Mouse (Mus musculus) monocyte, adult 5-6 weeks (primary cell): ENCODE data around the gene Atg16l1. TPM values are rescaled to one million over a fixed set of nuclear protein-coding genes. Genes with fewer than 3 reads are reported as not detected.

Experiments used
- ATAC-seq: fragments of 153-309, 156-312 bp; replicated peaks from 2 replicates; pipeline ENCODE4 v1.8.0; 2017; ENCODE audit warnings: mild to moderate bottlenecking; ENCODE audit not compliant: low TSS enrichment, insufficient number of reproducible peaks, severe bottlenecking, poor library complexity, low FRiP score
- total RNA-seq: library from RNA; stranded (forward); fragments of 200-1000, 200-491, 200-594 nt; gene quantifications from 3 replicates; pipeline ENCODE4 v1.2.3, GENCODE M21; 2017

Atg16l1 gene
- total RNA-seq, 1 experiment from 2014 or later: 101 TPM

DNA sequence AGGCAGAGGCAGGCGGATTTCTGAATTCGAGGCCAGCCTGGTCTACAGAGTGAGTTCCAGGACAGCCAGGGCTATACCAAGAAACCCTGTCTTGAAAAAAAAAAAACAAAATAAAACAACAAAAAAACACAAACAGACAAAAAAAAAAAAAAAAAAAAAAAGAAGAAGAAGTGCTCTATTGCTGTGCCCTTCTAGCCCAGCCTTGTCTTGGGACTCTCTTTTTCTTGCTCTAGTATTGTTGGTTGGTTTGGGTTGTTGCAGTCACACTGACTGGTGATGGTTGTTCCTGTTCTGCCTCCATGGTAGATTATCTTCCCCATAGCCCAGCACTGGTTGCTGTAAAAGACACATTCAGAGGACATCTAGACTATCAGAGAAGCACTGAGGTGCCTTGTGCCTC, 13.6 kb downstream of the Atg16l1 start:
- ATAC-seq: no peak

- ATAC-seq: no peak
These were observed 14.8 kb downstream of the Atg16l1 start for GRCm38 (mm10) chr1:87770486-87770885.

GRCm38 (mm10) chr1:87771724-87772123, 16.1 kb downstream of the Atg16l1 start:
- ATAC-seq: no peak

DNA sequence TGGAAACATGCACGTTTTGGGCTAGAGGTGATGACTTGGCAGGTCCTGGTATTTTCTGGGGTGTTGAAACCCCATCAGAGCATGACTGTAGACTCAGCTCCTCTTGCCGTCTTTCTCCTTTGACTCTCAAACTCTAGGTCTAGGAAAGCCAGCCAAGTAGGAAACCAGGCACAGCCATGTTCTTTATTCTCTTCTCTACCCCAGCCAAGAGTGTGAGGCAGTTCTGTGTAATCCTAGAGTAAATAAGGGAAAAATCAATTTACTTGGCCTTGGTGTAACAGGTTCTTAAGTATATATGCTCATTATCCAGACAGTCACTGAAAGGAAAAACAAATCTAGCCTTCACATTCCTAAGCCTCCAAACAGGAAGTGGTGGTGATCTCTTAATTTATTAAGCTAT, 17.7 kb downstream of the Atg16l1 start:
- no peak for ATAC-seq

- ATAC-seq: no peak
These were observed 19.2 kb downstream of the Atg16l1 start for GRCm38 (mm10) chr1:87774845-87775244.

DNA sequence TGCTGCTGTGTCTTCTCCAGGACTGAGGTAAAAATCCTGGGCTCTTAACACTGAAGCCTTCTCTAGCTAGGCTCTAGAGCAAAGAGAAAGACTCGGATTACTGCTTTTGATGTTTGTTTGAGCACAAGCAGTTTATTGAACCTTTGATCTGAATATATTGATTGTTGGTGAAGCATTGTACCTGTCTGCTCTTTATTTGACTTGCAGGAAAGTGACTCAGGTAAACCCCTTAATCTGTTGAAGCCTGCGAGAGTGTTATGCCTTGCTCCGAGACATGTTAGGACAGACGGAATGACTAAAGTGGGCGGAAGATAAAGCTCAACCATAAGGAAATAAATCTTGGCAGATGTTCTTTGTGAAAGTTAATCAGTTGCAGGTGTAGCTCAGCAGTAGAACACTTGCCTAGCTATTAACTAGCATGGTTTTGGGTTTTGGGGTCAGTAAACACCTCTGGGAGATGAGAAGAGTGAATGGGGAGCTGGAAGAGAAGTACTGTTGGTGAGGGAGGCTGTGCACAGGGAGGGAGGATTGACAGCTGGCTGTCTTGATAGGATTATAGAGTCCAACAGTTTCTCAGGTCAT, 23.6 kb downstream of the Atg16l1 start:
- ATAC-seq: no peak

DNA sequence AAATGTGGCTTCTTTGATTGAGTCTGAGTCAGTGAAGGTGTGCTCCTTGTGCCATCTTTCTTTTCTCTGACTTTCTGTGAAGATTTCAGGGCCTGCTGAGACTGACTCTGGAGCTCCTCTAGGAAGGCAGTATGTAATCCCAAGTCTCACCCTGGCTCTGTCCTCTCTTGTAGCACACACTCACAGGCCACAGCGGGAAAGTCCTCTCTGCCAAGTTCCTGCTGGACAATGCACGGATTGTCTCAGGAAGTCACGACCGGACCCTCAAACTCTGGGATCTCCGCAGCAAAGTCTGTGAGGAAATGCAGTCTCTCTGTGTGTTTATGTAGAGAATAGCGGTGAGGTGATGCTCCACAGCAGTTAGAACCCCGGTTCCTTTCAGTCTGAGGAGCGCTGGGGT, 30.0 kb downstream of the Atg16l1 start:
- ATAC-seq: no peak

GRCm38 (mm10) chr1:87786251-87786650, 30.6 kb downstream of the Atg16l1 start:
- ATAC-seq: no peak

GRCm38 (mm10) chr1:87789665-87790064, 34.0 kb downstream of the Atg16l1 start:
- ATAC-seq: no peak

DNA sequence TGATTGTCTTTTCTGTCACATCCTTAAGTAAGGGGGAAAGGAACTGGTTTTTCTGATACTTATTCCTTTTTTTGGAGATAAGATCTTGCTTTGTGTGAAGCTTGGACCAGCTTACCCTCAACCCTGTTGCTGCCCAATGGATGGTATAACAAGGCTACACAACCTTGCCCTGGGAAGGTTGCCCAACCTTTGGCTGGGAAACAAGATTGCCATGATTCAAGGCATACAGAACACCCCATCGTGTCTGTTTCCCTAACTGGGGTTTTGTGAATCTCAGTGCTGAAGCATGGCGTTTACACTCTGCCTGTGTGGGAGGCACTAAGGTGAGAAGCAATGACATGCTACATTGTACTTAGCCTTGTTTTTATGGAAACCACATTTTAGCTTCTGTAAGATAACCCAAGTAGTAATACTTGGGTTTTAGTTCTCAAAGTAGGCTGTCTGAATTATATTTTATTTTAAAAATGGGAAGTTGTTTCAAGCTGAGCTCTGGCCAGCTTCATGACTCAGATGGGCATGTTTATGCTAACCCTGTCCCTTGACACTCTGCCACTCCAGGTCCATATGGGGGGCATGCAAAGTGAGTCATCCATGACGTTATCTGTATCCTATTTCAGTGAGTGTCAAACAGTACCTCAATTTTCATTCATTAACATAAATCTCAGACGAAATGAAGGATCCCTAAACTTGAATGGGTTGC, 36.9 kb downstream of the Atg16l1 start:
- no peak for ATAC-seq

- no peak for ATAC-seq
These were observed 37.4 kb downstream of the Atg16l1 start for GRCm38 (mm10) chr1:87793138-87793449.

GRCm38 (mm10) chr1:87797702-87798101, 42.0 kb downstream of the Atg16l1 start:
- ATAC-seq: no peak

DNA sequence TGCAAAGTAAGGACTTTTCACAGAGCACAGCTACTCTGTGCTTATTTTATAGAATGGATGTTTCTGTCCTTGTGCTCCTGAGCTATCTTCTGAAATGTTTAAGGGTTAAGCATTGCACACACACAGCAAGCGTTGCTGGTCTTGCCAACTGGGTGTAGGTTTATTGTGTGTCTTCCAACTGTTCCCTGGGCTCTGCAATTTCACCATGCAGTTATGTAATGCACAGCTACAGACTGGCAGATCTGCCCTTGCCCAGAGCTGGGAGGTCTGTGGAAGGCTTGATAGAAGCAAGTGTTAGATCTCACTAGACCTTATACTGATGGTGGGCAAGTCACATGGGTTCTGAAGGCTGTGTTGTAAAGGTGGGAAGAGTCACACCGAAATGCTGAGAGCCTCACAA, 42.6 kb downstream of the Atg16l1 start:
- no peak for ATAC-seq

DNA sequence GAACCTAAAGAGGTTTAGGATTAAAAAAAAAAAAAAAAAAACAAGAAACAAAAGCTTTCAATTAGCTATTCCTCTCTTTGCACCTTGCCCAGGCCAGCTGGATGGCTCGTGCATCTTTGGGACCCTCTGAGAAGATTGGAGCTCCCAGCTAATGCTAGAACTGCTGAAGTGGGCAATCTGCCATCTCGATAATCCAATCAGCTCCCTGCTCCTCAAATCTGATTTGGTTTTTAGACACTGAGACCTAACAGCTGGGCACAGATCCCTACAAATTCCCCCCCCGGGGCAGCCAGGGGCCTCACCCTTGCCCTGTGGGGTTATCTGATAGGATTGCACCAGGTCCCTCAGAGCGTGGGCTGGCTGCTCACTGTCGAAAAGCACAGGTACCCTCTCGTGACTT, 47.9 kb downstream of the Atg16l1 start, which contains the start of gene Sag:
TSS of gene Sag (plus strand) at position 105 of the 400 bp plus-strand sequence.
- ATAC-seq: no peak

GRCm38 (mm10) chr1:87807751-87808150, 52.1 kb downstream of the Atg16l1 start:
- ATAC-seq: no peak

DNA sequence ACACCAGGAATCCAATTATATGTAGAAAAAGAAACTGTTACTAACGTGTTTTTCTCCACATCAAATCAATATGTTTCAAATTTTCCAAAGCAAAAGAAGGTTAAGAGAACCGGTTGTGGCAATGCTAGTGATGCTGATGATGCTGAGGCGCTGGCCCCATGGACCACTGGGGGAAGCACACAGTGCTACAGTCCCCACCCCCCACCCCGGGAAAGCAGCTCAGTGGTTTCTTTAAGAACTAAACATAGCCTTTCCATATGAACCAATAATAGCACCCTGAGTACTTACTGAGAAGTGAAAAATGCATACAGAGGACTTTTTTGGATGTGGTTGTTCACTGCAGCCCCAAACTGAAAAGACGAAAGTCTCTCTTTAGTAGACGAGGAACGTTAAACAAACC, 55.7 kb downstream of the Atg16l1 start:
- ATAC-seq: no peak

GRCm38 (mm10) chr1:87812061-87812460, 56.4 kb downstream of the Atg16l1 start:
- ATAC-seq: no peak

- ATAC-seq: no peak
These were observed 57.5 kb downstream of the Atg16l1 start for GRCm38 (mm10) chr1:87813155-87813554.

DNA sequence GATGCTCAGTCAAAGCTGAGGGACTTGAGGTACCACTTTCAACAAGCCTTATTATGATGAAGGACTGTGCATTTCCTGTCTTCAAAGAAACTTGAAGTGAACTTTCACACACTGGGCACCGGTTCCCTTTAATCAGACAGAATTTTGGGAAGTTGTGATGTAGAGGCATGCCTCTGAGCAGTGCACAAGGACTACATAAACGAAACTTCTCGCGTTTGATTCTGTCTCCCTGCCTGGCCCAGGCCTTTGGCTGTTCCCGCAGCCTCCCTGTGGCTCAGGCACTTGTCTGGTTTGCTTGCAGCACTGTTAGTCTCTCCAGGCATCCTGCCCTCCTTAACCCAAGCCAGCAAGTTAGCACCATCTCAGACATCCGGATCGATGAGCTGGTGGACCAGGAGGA, 58.0 kb downstream of the Atg16l1 start:
- ATAC-seq: peak; percentile 72

DNA sequence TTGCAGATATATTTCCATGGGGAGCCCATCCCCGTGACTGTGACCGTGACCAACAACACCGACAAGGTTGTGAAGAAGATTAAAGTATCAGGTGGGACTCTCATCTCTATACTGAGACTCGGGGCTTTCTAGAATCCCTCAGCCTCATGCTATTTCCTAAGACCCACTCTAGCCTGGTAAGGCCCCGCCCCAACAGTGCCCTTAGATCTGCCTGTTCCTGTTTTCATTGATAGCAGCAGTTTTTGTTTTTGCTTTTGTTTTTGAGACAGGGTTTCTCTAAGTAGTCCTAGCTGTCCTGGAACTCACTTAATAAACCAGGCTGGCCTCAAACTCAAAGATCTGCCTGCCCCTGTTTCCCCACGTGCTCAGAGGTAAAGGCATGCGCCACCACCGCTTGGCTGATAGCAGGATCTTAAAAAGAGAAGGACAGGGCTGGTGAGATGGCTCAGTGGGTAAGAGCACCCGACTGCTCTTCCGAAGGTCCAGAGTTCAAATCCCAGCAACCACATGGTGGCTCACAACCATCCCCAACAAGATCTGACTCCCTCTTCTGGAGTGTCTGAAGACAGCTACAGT, 68.8 kb downstream of the Atg16l1 start:
- ATAC-seq: no peak
